Mouse (Mus musculus): ENCODE results near the gene G6pc3.
A peak's percentile ranks its signal among the peaks of the same experiment; 100 is the strongest.

DNA sequence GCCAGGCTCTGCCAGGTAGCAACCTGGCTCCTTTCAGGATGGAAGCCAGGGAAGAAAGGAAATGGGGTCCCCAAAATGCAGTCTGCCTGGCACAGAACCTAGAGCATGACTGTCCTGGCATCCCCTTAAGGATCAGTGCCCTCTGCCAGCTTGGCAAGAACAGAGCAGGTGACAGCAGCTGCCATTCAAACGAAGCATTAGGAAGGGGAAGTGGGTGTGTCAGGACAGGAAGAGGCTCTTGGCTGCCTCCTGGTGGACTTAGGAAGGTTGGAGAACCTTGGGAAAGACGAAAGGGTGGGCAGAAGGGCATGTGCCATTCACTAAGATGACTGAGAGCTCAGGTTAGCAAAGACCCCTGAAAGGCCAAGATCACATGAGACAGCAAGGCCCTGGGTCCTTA, 20.3 kb downstream of the G6pc3 start:
- no peak for TF ChIP-seq POLR2A (IDR thresholded peaks at IDR 0.05; ENCODE audit: low read depth, low read length)
- peak; percentile 34; the same call in 1 of the 2 replicates for TF ChIP-seq NELFE (IDR thresholded peaks at IDR 0.05; ENCODE audit: low read depth, low read length)
- TF ChIP-seq HCFC1 (IDR thresholded peaks at IDR 0.05; ENCODE audit: low read depth, low read length): peak; percentile 65
- TF ChIP-seq CTCF (conservative IDR thresholded peaks at IDR 0.05 in 1 of 2, IDR thresholded peaks at IDR 0.05 in 1 of 2; ENCODE audit: low read depth in 2 of 2, low read length in 2 of 2): peak; percentile 83 to 89
- peak; percentile 81 for TF ChIP-seq ELF1 (IDR thresholded peaks at IDR 0.05; ENCODE audit: low read depth, low read length)
- peak; percentile 24; the same call in 1 of the 2 replicates for TF ChIP-seq EP300 (IDR thresholded peaks at IDR 0.05; ENCODE audit: low read length)
- no peak for TF ChIP-seq CHD2 (IDR thresholded peaks at IDR 0.05; ENCODE audit: low read length)
- no peak for TF ChIP-seq MAFK (IDR thresholded peaks at IDR 0.05; ENCODE audit: insufficient replicate concordance, low read length)
- TF ChIP-seq MAZ (IDR thresholded peaks at IDR 0.05; ENCODE audit: low read depth, low read length): no peak
- TF ChIP-seq BHLHE40 (IDR thresholded peaks at IDR 0.05; ENCODE audit: low read depth, low read length): peak; percentile 67
- peak; percentile 69 for TF ChIP-seq MAX (IDR thresholded peaks at IDR 0.05; ENCODE audit: low read length)

Measured in CH12.LX (cell line).